Mouse (Mus musculus) heart, embryonic 12.5 days (tissue): ENCODE data around the gene Gm20594. TPM values are rescaled to one million over a fixed set of nuclear protein-coding genes. Genes with fewer than 3 reads are reported as not detected.
A peak's percentile ranks its signal among the peaks of the same experiment; 100 is the strongest.

Experiments
- ATAC-seq: fragments of 200-750 bp; cut with Nextera tagmentation; 2 replicates; pipeline ENCODE4 v1.8.0; 2017; ENCODE audit warnings: moderate TSS enrichment, moderate library complexity; ENCODE audit not compliant: insufficient number of reproducible peaks, low FRiP score
- H3K27ac ChIP-seq: fragments of 300-500 bp; sonication (generic); 2 replicates; pipeline ENCODE4 v1.5.1; 2016; ENCODE audit warnings: mild to moderate bottlenecking, moderate library complexity; ENCODE audit not compliant: poor library complexity, severe bottlenecking
- H3K27me3 ChIP-seq: fragments of 300-500 bp; sonication (generic); replicated peaks from 2 replicates; pipeline ENCODE4 v1.6.1; 2016; ENCODE audit warnings: mild to moderate bottlenecking, moderate library complexity
- H3K36me3 ChIP-seq: fragments of 300-500 bp; sonication (generic); 2 replicates; pipeline ENCODE4 v1.6.1; 2016; ENCODE audit warnings: mild to moderate bottlenecking, moderate library complexity
- H3K4me1 ChIP-seq: fragments of 300-500 bp; sonication (generic); replicated peaks from 2 replicates; pipeline ENCODE4 v1.6.1; 2016; ENCODE audit warnings: mild to moderate bottlenecking
- H3K4me2 ChIP-seq: fragments of 300-500 bp; sonication (generic); 2 replicates; pipeline ENCODE4 v1.6.1; 2016; ENCODE audit warnings: mild to moderate bottlenecking, moderate library complexity
- H3K4me3 ChIP-seq: fragments of 300-500 bp; sonication (generic); 2 replicates; pipeline ENCODE4 v1.5.1; 2016; ENCODE audit warnings: mild to moderate bottlenecking
- H3K9ac ChIP-seq: fragments of 300-500 bp; sonication (generic); 2 replicates; pipeline ENCODE4 v1.6.1; 2016; ENCODE audit warnings: mild to moderate bottlenecking, moderate library complexity
- H3K9me3 ChIP-seq: fragments of 300-500 bp; sonication (generic); replicated peaks from 2 replicates; pipeline ENCODE4 v1.6.1; 2016; ENCODE audit warnings: mild to moderate bottlenecking, moderate library complexity
- WGBS: fragments of 180-500 bp; shearing (Covaris S2); methylation state at CpG from one replicate; pipeline ENCODE4 v1.1.7; 2016; 5-methylcytosine and 5-hydroxymethylcytosine counted together
- polyA plus RNA-seq: library from polyadenylated mRNA; unstranded; fragments of >200 nt; fragmentation: Nextera tagmentation; extraction: Ambion mirVana; gene quantifications from 2 replicates; pipeline ENCODE4 v1.2.1, GENCODE M21; 2016

Gm20594 gene
- polyA plus RNA-seq: not detected in 2 replicates

DNA sequence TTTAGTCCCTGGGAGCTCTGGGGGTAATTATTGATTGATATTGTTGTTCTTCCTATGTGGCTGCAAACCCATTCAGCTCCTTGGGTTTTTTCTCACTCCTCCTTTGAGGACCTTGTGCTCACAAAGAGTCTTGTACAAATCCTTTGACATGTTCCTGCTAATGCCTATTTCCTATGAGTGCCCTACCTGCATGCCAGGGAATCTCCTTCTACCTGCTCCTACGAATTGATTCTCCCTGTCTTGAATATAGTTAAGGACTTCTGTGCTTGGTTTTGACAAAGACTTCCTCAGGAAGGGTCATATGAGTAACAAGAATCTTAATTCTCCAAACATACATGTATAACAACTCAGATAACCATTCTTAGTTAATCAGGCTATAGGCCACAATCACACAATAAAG, at the start of gene Gm20594:
TSS of gene Gm20594 (plus strand) at position 301 of the 400 bp plus-strand sequence.
- H3K4me3 ChIP-seq: no peak within 1 kb of the TSS
- H3K36me3 ChIP-seq: no peaks in the 10 kb centered on the region
- H3K9me3 ChIP-seq: no peaks in the 10 kb centered on the region
- no peak within 1 kb of the TSS for H3K4me2 ChIP-seq
- no peak within 1 kb of the TSS for H3K9ac ChIP-seq
- H3K27me3 ChIP-seq: no peaks in the 10 kb centered on the region
- no peaks in the 10 kb centered on the region for H3K4me1 ChIP-seq
- ATAC-seq: no peak
- H3K27ac ChIP-seq: no peak within 1 kb of the TSS
- 55% methylated on average over 1 of the region's 1 CpGs for WGBS

DNA sequence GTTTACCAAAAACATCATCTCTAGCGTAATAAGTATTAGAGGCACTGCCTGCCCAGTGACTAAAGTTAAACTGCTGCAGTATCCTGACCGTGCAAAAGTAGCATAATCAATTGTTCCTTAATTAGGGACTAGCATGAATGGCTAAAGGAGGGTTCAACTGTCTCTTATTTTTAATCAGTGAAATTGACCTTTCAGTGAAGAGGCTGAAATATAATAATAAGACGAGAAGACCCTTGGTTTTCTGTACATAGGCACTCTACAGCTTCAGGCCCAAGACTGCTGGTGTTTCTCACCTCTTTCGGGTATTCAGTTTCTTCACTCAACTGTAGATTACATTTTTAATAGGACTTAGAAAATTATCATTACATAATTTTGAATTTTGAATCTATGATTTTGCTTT, 398 bp downstream of the Gm20594 start:
- WGBS: 78% methylated on average over 4 of the region's 4 CpGs
- Histone ChIP-seq H3K36me3 (no peaks in the 10 kb centered on the region), H3K4me2 (no peak overlapping the region), H3K4me1 (no peaks in the 10 kb centered on the region), H3K27ac (no peak overlapping the region), H3K27me3 (no peaks in the 10 kb centered on the region), H3K4me3 (no peak overlapping the region), H3K9me3 (no peaks in the 10 kb centered on the region), H3K9ac (no peak overlapping the region)
- peak; percentile 86; the same call in 1 of the 2 replicates for ATAC-seq

DNA sequence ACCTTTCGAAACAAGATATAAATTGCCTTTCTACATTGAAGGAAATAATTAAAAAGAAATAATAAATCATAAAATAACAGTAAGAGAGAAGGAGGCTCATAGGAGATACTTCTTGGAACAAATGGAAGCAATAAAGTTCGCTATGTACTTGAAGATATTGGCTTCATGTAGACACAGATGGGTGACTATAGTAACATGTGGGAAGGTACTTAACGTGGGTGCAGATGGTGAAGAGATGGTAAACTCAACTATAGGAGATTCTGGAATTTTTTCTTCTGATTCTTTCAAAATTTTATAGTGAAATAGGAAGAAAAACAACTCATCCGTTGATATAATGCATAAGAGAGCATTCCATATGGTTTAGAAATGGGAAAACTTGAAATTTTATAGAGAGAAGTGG, 16.1 kb downstream of the Gm20594 start:
- Histone ChIP-seq H3K9ac (no peak overlapping the region), H3K27ac (no peak overlapping the region), H3K4me3 (no peak overlapping the region), H3K9me3 (peaks cover 5% of the 10 kb centered on the region; the same call in 1 of the 2 replicates), H3K4me2 (no peak overlapping the region), H3K4me1 (no peaks in the 10 kb centered on the region), H3K27me3 (no peaks in the 10 kb centered on the region), H3K36me3 (no peaks in the 10 kb centered on the region)
- ATAC-seq: no peak
- WGBS: 77% methylated on average over 4 of the region's 4 CpGs

DNA sequence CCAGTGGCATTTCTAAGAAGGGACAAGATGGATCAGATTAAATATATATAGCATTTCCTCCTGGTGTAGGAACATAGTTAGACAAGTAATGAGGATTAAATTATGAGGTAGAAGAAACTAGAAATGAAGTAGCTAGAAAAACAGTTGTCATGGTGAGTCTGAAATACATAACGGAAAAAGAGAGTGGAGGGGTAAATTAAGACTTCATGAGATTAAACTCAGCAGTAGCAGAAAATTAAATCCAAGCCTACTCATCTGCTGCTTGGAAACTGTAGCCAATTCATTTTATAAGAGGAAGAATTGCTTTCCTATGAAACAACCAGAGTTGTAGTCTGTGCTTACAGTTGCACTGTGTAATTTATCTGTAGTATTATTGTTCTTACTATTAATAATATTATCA, 29.1 kb downstream of the Gm20594 start:
- Histone ChIP-seq H3K36me3 (no peaks in the 10 kb centered on the region), H3K9ac (no peak overlapping the region), H3K9me3 (no peaks in the 10 kb centered on the region), H3K4me1 (no peaks in the 10 kb centered on the region), H3K4me3 (no peak overlapping the region), H3K27me3 (no peaks in the 10 kb centered on the region), H3K27ac (no peak overlapping the region), H3K4me2 (no peak overlapping the region)
- ATAC-seq: no peak
- 87% methylated on average over 1 of the region's 1 CpGs for WGBS

Other genes starting within 250 kb of the Gm20594 start
- 1.4 and 2.4 TPM in 2 replicates for gene Lrrtm4, start 201.0 kb downstream of the Gm20594 start, polyA plus RNA-seq